Mouse (Mus musculus) testis, postnatal 14 days (tissue): ENCODE data around the gene Slc12a8.
"Not testable (repeated sequence)": the region's sequence is repeated elsewhere in the genome, so short reads cannot be mapped to it uniquely, and the experiment has no call there.

Source experiments
- DNase-seq: peaks from one replicate; pipeline ENCODE4 v3.0.0; 2021; ENCODE audit warnings: low spot score

Slc12a8 gene

DNA sequence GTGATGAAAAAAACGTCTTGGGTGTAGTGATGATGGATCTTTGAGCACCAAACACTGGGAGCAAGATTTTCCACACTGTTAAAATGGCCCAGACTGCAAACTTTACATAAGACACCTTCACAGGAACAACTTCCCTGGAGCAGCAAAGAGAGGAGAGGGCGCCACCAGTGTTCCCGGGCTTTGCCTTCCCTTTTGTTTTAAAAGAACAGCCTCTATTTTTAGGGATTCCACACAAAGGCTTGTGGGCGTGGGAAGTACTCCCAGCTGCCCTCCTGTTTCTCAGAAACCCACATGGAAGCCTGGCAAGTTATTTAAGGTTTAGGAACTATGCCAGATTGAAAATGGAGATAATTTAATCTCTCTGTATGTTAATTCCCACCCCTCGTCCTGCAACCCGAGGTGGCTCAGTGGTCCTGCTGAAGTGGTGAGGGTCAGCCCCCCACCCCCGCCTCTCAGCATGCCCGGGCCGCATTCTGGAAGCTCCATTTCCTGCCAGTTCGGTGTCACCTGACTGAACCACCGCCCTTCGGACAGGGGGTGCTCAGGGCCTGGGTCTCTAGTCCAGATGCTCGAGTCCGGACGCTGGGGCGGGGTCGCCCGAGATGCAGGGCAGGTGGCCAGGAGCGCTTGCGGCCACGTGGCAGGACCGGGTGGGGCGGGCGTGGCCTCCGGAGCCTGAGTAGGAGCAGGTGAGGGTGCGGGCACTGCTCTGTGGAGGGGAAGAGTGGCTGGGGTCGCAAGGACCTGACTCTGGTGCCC lies at the start of gene Slc12a8:
Gene Slc12a8, plus strand, starts transcription at position 522 of the 759 bp plus-strand sequence.
- DNase-seq: peak; percentile 60

DNA sequence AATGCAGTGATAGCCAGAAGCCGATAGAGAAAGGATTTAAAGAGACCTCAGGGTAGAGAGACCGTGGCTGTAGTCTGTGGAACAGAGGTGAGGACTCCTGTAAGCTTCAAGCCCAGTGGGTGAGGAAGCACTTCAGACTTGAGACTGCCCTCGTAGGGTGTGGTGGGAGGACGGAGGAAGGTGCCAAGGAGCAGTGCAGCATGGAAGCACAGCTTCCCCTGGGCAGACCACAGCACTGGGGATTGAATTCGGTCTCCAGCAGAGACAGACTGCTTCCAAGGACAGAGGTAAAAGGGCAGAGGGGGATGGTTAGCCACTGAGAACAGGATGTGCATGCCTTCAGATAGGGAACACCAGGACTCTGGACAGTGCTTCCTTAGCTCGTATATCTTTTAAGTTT lies 49.7 kb upstream of the Slc12a8 start:
- DNase-seq: peak; percentile 19

DNA sequence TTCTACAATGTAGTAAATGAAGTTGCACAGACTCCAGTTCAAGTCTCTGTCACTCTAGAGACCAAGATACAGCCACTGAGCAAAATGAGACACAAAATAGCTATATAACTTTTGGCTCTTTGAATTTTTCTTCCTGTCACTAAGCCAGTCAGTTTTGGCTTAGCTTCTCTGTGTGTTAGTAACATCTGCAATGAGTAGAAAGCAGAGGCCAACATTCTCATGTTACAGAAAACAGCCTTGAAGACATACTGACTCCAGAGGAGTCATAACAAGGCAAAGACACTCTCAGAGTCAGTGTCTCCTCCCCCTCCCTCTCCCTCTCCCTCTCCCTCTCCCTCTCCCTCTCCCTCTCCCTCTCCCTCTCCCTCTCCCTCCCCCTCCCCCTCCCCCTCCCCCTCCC lies 47.2 kb upstream of the Slc12a8 start:
- DNase-seq: no peak

DNA sequence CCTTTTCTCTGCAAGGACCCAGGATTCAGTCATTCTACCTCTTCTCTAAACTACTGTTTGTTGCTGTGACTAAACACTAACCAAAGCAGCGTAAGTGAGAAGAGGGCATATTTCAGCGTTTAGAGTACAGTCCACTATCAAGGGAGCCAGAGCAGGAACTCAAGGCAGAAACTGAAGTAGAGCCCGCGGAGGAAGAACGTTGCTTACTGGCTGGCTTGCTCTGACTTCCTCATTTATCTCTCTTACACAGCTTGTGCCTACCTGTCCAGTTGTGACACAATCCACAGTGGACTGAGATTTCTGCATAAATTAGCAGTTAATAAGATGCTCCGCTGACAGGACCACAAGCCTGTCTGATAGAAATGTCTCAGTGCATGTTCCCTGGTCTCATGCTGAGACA lies 42.7 kb upstream of the Slc12a8 start:
- no peak for DNase-seq

DNA sequence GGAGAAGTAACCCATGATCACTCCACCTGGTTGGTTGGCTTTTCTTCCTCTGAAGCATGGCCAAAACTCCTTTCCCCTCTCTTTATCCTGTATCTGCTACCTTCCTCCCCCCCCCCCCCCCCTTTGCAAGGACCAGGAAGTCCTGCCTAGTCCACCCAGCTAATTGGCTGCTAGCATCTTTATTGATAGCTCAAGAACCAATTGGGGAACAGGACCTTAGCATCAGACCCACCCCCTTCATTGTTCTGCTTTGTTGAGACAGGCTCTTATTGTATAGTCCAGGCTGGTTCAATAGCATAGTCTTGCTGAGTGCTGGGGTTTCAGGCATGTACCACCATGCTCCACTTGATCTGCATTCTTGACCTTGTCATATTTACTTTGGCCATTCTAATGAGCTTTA lies 37.2 kb upstream of the Slc12a8 start:
- DNase-seq: no peak

DNA sequence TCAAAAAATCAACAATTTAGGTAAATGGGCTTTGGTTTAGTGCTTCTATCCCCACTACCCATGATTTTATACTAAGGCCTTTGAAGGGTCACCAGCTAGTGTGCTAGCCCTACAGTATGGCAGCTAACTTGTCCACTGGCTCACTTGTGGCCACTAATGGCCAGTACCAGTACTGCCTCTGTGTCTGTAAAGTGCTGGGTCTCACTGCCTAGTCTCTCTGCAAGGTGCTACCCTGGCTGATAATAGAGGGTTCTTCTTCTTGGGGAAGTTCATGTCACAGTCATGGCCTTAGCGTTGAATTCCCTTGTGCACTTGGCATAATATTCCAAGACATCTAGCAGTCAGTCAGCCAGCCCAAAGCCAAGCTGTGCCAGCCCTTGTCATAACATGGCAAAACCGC lies 36.0 kb upstream of the Slc12a8 start:
- no peak for DNase-seq

DNA sequence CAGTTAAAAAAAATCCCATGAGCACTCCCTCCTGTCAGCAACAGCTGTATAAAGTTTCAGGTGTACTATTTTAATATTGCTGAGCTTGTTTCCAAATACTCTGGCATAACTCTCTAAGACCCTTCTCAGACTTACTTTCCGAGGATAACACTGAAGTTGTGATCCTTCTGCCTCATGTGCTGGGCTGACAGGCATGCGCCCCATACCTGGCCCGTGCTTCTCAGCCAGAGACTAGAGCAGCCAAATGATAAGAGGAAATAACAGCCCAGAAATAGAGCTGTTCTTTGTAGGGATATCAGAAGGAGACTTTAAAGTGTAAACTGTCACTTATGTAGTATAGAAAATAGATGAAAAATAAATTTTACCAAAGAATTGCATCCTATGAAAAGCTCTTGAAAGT lies 34.8 kb upstream of the Slc12a8 start:
- no peak for DNase-seq

DNA sequence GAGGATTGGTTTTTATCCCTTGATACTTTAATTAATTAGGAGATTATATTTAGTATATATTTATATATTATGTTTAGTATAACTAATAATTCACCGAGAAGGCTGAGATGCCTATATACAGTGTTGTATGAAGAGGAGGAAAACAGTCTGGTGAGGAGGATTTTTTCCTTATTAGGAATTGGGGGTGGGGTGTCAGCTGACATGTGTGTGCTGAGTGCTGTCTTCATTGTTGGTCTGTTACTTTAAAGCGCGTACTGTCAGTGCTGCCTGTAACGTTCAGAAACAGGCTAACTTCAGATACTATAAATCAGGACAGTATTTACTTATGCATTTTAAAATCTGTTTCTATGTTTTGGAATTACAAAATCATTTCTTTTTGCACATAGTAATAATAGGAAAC lies 29.4 kb upstream of the Slc12a8 start:
- DNase-seq: no peak

DNA sequence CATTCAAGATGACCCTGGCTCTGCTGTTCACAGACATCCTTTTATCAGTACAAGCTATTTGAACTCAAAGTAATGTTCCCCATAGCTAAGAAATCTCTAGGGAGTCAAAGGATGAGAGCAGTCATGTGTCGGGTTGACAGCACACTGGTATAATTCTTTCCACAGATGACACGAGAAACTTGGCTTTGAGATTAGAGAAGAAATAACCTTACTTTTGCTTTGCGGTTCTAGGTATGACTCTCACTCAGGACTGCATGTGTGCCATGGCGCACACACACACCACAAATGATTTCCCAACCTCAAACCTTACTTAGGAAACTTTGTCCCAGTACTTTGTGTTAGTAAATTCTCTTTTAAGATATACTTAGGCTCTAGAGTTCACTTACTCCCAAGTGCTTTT lies 22.8 kb upstream of the Slc12a8 start:
- no peak for DNase-seq

DNA sequence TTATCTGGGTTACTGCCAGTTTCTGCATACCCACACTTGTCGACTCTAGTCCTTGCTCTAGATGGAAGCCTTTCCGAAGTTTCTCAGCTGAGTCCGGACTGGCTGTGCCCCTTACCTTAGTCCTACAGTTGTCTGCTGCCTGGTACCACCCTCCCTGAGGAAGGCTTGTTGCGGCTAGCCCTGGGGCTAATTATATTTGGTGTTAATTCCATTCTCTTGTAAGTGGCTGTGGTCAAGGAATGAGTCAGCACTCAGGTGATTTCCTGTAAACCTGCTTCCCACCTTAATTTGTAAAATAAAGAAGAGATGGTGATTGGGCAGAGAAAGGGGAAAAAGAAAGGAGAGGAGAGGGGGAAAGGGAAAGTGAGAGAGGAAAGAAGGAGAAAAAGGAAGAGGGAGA lies 9.0 kb upstream of the Slc12a8 start:
- no peak for DNase-seq

DNA sequence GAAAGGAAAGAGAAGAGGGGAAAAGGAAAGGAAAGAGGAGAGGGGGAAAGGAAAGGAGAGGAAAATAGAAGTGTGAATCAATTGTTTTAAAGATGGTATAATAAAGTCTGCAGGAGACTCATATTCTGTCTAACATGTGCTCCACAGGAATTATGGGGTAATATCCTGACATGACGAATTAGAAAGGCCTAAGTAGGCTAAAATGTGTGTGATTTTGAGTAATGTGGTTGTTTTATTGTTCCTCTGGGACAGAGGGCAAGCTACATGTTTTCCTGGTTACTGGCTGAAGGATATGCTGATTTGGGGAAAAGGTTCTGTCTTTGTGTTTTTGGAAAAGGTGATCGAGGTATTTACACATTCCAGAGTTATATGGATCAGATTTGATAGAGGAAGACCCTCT lies 7.9 kb upstream of the Slc12a8 start:
- DNase-seq: not testable (repeated sequence)

DNA sequence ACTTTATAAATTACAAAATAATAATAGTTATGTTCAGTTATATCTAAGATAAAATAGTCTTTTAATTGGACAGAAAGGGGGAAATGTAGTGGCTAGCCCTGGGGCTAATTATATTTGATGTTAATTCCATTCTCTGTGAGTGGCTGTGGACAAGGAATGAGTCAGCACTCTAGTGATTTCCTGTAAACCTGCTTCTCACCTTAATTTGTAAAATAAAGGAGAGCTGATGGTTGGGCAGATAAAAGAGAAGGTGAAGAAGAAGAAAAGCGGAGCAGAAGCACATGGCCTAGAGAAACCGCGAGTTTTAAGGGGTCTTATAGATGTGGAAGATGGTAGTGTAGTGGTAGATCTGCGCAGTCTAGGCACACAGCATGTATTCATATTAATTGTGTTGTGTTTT lies 6.3 kb upstream of the Slc12a8 start:
- not testable (repeated sequence) for DNase-seq

DNA sequence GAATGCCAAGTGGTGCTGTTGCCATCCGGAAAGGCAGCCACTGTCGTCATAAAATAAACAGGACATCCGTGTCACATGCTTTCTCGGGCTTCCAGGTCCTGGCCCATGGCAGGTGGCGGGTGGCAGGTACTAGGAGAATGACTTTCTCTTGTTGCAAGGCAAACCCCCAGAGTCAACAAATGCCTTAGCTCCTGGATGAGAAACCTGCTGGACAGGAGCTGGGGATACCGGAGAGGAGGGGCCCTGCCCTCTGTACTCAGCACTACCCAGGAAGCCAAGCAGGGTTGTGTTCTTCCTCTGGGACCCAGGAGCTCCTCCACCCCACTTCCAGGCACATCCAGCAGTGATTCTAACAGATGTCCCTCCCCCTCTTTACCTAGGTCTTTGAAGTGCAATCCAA lies 4.6 kb upstream of the Slc12a8 start:
- DNase-seq: no peak

DNA sequence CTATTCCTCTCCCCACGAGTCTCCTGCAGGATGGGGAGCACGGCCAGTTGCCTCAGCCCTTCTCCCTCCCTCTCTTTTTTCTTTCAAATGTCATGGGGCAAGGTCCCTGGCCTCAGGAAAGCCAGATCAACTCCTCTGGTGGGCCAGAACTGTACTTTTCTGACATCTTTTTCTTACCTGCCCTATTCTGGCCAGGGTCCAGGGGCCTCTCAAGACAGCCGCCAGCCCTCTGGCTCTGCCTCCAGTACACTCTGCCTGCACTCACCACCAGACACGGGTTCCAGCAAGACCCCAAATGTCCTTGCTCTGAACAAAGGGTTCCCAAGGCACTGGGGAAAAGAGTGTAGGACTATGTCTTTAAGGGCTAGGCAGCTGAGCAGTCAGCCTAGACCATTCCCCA lies 499 bp downstream of the Slc12a8 start:
- DNase-seq: no peak

DNA sequence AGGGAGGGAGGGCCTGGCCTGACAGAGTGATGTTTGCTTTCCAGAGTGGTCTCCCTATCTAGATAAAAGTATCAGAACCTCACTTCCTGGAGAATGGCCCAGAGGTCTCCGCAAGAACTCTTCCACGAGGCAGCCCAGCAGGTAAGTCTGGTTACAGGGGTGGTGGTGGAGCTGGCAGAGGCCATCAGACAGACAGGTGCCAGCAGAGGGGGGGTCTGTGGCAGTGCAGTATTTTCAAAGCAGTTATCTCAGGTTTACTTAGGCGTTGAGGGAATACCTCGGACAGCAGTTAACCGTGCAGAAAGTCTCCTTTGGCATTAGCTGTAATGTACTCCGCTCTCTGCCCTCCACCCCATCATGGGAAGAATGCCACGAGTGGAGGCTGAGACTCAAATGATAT lies 1.1 kb downstream of the Slc12a8 start:
- no peak for DNase-seq

DNA sequence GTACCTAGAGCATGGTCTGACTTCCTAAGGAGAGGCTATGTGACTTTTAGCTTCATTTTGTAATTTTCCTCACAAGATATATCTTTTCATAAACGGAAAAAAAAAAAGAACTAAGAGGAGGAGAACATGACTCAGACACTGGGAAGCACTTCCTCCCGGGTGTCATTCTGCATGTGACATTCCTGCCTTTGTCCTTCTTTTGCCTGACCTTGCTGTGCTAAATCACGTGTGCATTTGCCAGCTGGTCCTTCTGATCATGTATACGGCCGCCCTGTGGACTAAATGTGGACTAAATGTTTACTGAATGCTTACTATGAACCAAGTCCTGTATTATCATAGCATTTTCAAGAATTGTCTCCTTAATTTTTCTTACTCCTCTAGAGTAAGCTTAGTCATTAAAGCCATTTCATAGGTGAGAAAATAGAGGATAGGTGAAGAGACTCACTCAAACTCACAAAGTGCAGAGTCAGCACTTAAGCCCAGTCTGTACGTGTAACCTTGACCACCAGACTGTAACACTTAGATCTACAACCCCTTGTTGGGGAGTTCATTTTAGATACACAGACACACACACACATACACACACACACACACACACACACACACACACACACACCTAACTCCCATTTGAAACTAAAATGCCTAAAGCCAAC lies 2.9 kb downstream of the Slc12a8 start:
- DNase-seq: no peak

DNA sequence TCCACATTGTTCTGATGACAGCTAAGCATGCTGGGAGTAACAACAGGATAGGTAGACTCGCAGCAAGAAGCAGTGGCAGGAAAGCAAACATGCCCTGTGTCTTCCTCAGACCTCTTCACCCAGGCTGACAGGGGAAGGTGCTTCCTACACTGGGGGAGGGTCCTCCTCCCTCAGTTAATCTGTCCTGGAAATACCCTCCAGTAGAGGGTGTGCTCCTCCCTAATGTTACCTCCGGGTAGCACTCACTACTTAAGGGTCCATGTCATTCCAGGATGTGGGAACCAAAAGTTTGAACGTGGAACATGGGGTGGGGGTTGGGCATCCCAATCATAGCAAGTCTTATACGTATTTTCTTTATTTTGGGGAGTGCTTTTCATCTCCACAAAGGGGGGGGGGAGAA lies 5.4 kb downstream of the Slc12a8 start:
- no peak for DNase-seq

DNA sequence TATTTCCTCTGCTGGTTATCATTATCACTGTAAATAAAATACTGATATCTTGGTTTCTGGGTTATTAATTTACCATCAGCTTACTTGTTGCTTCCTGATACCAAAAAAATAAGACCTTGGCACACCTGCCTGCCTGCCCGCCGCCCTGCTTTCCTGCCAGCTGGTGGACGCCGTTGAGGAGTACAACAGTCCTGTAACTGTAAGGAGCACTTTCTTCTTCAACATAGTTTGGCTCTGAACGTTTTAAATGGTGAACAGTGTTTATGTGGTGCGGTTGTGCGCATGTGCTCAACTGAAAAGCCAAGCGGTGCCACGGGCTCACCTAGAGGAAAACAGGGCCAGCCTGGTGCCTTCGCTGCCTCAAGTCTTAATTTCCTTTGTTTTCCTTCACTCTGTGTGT lies 6.4 kb downstream of the Slc12a8 start:
- DNase-seq: no peak

DNA sequence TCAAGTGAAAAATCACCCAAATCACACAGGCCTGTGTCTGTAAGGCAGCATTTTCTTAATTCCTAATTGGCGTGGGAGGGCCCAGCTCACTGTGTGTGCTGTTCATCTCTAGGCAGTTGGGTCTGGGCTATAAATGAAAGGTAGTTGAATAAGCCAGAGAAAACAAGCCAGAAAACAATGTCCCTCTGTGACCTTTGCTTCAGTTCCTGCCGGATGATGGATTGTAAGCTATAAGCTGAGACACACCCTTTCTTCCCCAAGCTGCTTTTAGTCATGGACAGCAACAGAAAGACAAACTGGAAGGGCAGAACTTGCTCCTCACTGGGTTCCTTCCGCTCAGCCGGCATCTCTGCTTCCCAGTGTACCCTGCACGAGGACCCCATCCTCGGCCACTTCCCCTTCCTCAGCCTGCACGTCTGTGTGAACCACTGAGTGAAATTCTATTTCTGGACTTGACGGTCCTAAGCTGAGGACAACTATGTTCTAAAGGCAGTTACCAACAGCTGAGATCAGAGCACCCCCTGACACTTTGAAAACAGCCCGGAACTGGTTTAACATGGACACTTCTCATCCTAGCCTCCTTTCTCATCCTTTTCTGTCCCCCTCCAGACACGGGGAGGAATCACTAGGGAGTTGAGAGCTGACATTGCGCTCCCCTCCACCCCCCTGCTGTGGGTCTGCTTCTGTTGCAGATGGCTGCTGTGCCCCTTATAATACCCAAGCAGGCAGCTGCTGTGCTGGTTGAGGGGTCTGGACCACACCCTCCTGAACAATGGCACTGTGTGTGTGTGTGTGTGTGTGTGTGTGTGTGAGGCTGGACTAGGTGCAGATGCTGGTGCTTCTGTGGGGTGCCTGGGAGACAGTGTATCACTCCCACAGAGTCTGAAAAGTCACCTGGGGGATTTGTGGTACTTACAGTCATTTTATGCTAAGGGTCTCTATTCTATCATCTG lies 12.7 kb downstream of the Slc12a8 start:
- DNase-seq: no peak

DNA sequence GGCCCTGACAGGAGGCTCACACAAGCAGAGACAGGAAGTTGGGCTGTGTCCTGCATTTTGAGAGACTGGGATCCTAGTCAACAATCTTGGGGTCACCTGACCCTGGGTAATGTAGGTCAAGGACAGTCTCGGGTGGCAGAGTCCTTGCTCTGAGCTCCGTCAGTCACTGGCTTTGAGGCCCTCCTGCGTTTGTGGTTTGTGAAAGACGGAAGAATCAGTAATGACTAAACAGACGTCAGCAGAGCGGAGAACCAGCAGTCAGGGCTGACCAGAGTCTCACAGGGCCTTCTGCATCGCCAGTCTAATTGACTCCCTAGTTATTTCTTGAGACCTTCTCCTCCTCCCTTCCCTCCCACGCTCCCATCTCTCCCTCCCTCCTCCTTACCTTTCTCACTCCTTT lies 14.1 kb downstream of the Slc12a8 start:
- no peak for DNase-seq

DNA sequence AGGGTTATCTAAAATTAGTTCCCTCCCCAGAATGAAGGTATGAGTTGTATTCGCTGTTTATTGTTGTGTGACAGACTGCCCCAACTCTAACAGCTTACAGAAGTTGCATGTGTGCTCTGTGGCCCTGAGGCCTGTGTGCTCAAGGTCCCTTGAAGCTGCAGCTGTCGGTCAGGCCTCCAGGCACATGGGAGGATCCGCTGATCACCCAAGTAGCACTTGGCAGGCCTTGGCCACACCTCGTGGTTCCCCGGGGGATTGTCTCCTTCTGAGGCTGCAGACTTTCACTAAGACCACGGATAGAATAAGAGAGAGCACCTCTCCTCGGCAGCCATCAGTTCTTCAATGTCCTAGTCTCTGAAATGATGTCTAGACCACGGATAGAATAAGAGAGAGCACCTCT lies 19.3 kb downstream of the Slc12a8 start:
- no peak for DNase-seq

DNA sequence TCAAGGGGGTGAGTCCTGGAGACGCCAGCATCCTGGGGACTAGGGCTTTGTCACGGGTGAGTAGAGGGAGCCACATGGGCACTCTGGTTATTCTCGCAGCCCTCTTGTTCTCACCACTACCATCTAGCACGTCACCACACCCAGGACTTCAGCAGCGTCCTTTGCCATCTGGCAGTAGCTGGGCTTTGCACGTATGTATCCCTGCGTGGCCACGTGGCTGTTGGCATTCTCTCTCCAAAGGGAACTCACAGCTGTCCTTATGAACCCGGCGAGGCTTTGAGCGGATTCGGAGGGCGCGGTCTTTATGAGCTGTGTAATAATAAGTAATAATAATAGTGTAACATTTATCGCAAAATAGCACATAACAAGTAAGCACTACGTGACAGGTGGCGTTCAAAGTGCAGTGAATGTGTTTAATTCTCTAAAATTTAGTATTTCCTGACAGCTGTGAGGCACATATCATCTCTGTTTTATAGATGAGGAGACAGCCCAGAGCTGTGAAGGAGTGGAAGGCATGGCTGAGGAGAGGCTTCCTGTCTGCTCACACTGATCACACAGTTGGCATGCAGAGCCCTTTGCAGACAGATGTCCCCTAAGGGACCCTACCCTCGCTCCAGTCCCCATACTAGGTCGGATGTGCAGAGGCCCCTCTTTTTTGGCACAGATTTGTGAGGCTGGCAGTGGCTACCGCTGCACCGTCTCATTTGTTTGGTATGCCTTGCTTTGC lies 20.5 kb downstream of the Slc12a8 start:
- no peak for DNase-seq
